Mouse (Mus musculus): ENCODE measurements around the gene Gm13420.
A peak's percentile ranks its signal among the peaks of the same experiment; 100 is the strongest.
"Not testable (repeated sequence)": the region's sequence is repeated elsewhere in the genome, so short reads cannot be mapped to it uniquely, and the experiment has no call there.

Gm13420 gene

DNA sequence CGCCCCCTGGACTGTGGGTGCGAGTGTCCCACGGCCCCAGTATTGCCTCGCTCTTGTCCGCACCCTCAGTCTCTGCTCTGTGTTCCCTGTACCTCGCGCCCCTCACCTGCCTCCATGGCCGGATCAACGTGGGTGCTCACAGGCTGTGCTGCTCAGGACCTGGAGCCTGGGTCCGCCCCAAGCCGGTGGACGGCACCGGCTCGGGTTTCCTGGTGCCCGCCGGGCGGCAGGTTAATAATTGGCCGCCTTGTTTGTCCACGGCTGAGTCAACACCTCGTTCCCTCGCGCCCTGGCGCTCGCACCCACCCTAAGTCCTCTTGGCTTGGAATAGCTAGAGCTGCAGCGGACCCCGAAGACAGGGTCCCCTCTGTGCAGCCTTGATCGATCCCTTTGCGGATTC lies at the start of gene Gm13420:
Gene Gm13420 (minus strand): TSS at position 189 of the 400 bp plus-strand sequence.
- no peak for DNase-seq

- no peak for DNase-seq
These were observed 41.4 kb upstream of the Gm13420 start for GRCm38 (mm10) chr2:29792772-29793487.

DNA sequence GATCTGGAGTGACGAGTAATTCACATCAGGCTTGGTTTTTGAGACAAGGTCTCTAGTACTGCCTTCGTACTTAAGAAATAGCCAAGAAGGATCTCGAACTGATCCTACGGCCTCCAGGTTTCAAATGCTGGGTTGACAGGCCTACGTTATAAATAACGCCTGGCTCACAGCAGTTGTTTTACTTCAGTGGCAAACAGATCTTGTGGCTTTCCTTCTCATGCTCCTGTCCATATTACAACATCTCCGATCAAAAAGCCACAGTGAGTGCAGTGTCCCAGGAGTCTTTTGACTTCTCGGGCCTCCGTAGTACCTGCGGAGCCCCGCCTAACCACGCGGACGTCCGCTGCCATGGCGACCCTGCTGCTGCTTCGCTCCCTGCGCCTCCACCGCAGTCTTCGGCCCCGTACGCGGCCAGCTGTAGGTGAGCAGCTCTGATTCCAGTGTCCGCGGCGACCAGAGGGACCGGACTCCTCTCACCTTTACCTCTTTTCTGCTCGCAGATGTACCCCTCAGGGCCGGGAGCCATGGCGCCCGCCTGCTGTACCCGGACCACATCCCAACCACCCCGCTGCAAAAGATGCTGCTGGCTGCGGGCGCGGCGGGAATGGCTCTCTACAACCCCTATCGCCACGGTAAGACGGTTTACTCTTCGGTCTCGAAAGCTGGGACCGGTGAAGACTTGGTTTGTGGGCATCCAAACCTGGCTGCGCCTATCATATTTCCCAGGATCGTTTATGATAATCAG lies 36.6 kb upstream of the Gm13420 start, which contains the start of gene Trub2:
Gene Trub2 (minus strand): TSS at position 566 of the 745 bp plus-strand sequence.
- peak; percentile 87 for DNase-seq

- peak; percentile 94 for DNase-seq
These were observed 35.8 kb upstream of the Gm13420 start, which contains the start of gene Coq4 for GRCm38 (mm10) chr2:29787104-29787917. Gene Coq4 (plus strand): TSS chr2:29787493.

DNA sequence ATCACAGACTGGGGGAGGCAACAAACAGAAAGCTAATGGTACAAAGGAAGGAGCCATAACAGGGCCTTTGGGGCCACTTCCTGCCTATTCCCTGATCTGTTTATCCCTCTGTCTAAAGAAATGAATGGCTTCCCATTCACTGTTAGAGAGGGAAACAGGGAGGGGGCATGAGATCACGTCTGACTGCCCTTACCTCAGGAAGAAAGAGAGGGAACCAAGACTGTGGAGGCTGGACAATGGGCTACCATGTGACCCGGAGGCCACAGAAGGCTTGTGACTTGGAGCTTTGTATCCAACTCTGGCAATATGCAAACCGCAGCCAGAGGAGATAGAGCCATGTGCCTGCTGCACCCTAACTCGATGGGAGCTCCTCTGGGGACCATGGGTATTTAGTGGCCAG lies 32.8 kb upstream of the Gm13420 start:
- no peak for DNase-seq

DNA sequence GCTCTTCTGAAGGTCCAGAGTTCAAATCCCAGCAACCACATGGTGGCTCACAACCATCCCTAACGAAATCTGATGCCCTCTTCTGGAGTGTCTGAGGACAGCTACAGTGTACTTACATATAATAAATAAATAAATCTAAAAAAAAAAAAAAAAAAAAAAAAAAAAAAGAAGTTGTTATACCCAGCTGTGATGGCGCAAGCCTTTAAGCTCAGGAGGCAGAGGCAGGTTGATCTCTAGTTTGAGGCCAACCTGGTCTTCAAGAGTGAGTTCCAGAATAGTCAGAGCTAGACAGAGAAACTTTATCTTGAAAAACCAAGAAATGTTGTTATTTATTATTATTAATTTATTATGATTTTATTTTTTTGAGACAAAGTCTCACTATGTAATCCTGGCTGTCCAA lies 29.8 kb upstream of the Gm13420 start:
- not testable (repeated sequence) for DNase-seq

GRCm38 (mm10) chr2:29773323-29773722 lies 21.8 kb upstream of the Gm13420 start:
- DNase-seq: no peak

- no peak for DNase-seq
These were observed 20.4 kb upstream of the Gm13420 start for GRCm38 (mm10) chr2:29771611-29772461.

GRCm38 (mm10) chr2:29770162-29770561 lies 18.7 kb upstream of the Gm13420 start:
- no peak for DNase-seq

DNA sequence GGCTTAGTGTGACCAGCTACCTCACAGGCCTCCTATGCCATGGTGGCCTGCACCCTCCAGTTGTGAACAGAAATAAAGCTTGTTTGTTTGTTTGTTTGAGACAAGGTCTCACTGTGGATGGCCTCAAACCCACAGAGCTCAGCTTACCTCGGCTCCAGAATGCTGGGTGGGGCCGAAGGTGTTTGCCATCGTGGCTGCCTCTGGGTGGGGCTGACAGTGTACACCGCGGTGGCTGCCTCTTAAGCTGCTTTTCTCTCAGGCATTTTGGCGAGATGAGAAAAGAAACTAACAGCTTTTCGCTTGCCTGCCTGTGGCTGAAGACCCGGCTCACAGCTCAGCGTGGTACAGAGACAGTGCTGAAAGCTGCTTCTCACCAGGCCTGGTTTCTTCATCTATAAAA lies 17.4 kb upstream of the Gm13420 start:
- no peak for DNase-seq

GRCm38 (mm10) chr2:29767976-29768709 lies 16.7 kb upstream of the Gm13420 start:
- DNase-seq: no peak

DNA sequence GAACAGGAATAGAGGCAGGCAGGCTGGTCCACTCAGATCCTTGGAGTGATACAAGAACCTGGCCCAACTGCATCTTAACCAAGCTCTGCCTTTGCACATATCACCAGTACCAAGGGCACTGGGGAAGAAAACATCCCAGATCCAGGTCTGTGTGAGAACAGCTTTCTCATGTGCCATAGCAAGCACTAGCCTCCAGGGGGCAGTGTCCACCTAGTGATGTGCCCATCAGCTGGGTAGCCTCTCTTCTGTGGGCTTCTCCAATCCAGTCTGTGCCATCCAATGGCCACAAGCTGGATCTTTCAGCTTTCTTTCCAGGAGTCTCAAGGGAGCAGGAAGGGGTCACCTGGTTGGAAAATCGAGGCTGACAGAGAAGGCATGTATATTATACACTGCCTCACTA lies 13.3 kb upstream of the Gm13420 start:
- peak; percentile 37 for DNase-seq

DNA sequence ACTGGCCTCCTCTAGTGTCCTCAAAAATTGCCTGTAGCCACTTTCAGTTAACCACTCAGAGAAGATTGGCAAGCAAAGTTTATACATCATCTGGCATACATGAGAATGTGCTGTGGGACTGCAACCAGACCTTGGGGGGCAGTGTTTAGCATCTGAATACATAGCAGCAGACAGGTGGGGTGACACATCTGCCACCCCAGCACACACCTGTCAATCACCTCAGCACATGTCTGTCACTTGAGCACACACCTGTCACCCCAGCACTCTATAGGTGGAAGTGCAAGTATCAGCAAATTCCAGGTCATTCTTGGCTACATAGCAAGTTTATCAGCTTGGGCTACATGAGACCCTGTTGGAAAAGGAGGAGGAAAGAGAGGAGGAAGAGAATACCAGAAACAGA lies 4.2 kb upstream of the Gm13420 start:
- DNase-seq: no peak

DNA sequence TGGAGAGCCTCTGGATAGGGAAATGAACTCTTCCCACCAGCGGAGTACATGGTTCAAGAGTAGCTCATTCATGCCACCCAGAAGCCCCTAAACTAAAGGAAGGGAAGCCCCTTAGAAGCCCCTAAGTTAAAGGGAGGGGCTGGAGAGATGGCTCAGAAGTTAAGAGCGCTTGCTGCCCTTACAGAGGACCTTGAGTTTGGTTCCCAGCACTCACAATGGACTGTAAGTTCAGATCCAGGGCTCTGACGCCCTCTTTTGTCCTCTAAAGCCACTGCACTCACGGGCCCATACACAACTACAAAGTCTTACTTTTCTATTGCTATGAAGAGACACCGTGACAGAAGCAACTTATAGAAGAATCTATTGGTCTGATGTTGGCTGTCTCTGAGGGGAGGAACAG lies 912 bp upstream of the Gm13420 start:
- DNase-seq: no peak

DNA sequence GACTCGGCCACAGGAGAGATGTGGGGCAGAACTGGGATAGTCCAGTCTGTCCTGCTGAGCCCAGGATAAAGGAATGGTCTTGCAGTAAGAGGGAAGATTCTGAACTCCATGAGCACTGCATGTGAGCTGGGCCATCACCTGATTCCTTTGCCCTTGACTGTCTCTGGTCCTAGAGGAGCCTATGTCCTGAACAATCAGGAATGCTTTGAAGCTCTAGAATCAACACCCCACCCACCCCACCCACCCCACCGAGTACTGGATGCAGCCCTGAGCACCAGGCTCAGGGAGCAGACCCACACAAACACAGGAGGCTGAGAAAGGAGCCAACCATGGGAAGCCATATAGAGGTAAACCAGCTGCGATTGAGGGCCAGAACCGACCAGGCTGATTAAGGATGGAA lies 3.0 kb downstream of the Gm13420 start:
- no peak for DNase-seq

- DNase-seq: no peak
These were observed 3.6 kb downstream of the Gm13420 start for GRCm38 (mm10) chr2:29747852-29748251.

- DNase-seq: no peak
These were observed 4.2 kb downstream of the Gm13420 start for GRCm38 (mm10) chr2:29747188-29747782.

- no peak for DNase-seq
These were observed 7.2 kb downstream of the Gm13420 start for GRCm38 (mm10) chr2:29744256-29744655.

GRCm38 (mm10) chr2:29741207-29741606 lies 10.3 kb downstream of the Gm13420 start:
- DNase-seq: no peak

DNA sequence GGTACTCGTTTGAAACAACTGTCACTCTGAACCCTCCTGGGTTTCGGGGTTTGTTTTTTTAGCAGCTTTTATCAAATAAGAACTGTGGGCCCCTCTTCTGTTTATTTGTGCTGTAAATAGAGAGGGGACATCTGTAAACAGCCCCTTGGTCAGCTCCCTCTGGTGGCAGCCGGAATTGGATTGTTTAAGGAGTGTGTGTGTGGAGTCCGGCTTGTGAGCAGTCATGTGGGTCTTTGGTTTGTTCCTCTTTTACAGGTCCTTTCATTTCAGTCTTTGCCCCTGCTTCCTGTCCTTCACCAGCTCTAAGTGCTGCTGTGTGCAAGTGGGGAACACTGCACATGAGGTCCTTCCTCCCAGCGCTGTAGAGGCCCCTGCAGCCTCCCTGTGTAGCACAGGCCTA lies 12.1 kb downstream of the Gm13420 start:
- DNase-seq: peak; percentile 76

DNA sequence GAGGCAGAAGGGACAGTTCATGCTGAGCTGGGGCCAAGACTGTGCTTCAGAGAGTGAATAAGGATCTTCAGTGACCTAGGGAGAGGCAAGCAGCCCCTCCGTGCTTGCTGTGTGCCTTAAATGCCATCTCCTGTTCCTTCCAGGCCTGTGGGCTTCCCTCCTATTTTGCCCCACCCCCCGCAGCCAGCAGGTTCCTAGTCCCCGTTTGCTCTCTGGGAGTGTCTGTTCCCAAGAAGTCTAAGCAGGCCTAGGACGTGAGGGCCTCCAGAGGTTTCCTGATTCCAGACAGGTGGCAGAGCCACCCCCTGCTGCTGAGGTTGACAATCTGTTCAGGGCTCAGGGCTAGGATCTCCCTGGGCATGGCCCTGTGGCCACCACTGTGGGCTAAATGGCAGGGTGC lies 12.7 kb downstream of the Gm13420 start:
- no peak for DNase-seq

Data from layer of hippocampus, adult 9-11 months (tissue).